Mouse (Mus musculus) CH12.LX (cell line): ENCODE data around the gene Bmf. TPM values are rescaled to one million over a fixed set of nuclear protein-coding genes. Genes with fewer than 3 reads are reported as not detected.
A peak's percentile ranks its signal among the peaks of the same experiment; 100 is the strongest.

ENCODE experiments used
- DNase-seq: peaks from one replicate; pipeline ENCODE4 v3.0.0-alpha.2; 2013; ENCODE audit errors: extremely low read depth
- H3K27ac ChIP-seq: 2 replicates; pipeline ENCODE4 v1.5.1; 2012; ENCODE audit warnings: low read depth, mild to moderate bottlenecking, control low read depth, moderate library complexity; ENCODE audit not compliant: insufficient read depth
- H3K27me3 ChIP-seq: replicated peaks from 2 replicates; pipeline ENCODE3; 2012; ENCODE audit warnings: inconsistent platforms
- H3K36me3 ChIP-seq, 2 experiments: replicated peaks in 1 of 2; 2 replicates each; pipeline versions ENCODE3 to v1.6.1; 2012; ENCODE audit warnings: inconsistent platforms in 1 of 2, low read length in 1 of 2, mild to moderate bottlenecking in 1 of 2, mixed read lengths in 1 of 2, moderate library complexity in 1 of 2; ENCODE audit not compliant: control insufficient read depth in 1 of 2, insufficient read depth in 1 of 2
- H3K4me1 ChIP-seq, 2 experiments: 2 replicates each; pipeline ENCODE4 v1.6.1; 2012; ENCODE audit warnings: inconsistent platforms in 1 of 2, moderate library complexity in 1 of 2; ENCODE audit not compliant: insufficient read depth in 2 of 2, control insufficient read depth in 1 of 2
- H3K4me2 ChIP-seq: 2 replicates; pipeline ENCODE4 v1.6.1; 2012; ENCODE audit warnings: low read depth, mild to moderate bottlenecking, control low read depth; ENCODE audit not compliant: poor library complexity, insufficient read depth, severe bottlenecking
- H3K4me3 ChIP-seq, 3 experiments: fragments of 150-350 bp in 1 of 3; sonication (generic) in 1 of 3; replicated peaks in 1 of 3; 2 replicates each; pipeline versions ENCODE3 to v1.5.1; 2011 to 2012; ENCODE audit warnings: low read depth in 2 of 3, low read length in 2 of 3, mild to moderate bottlenecking in 2 of 3, moderate library complexity in 2 of 3, control low read depth in 1 of 3, improper control_type of control experiment in 1 of 3, inconsistent platforms in 1 of 3, mixed read lengths in 1 of 3; ENCODE audit not compliant: poor library complexity in 1 of 3
- H3K79me2 ChIP-seq: replicated peaks from 2 replicates; pipeline ENCODE4 v1.6.1; 2012; ENCODE audit warnings: mild to moderate bottlenecking, moderate library complexity; ENCODE audit not compliant: control insufficient read depth, poor library complexity, insufficient read depth, severe bottlenecking; ENCODE audit errors: extremely low read depth
- H3K9ac ChIP-seq: 2 replicates; pipeline ENCODE4 v1.6.1; 2012; ENCODE audit warnings: low read depth, mild to moderate bottlenecking, control low read depth, moderate library complexity; ENCODE audit not compliant: insufficient read depth
- H3K9me3 ChIP-seq: replicated peaks from 2 replicates; pipeline ENCODE3; 2012; ENCODE audit warnings: low read length, inconsistent platforms, mixed read lengths
- BHLHE40 ChIP-seq: IDR thresholded peaks from 2 replicates; pipeline ENCODE4 v1.6.1; 2011; ENCODE audit warnings: mild to moderate bottlenecking, low read depth, low read length, improper control_type of control experiment
- CHD1 ChIP-seq: IDR thresholded peaks from 2 replicates; pipeline ENCODE4 v1.6.1; 2012; ENCODE audit warnings: low read depth, low read length, improper control_type of control experiment, inconsistent platforms
- CTCF ChIP-seq, 2 experiments: IDR thresholded peaks in 1 of 2; conservative IDR thresholded peaks in 1 of 2; 2 replicates each; pipeline ENCODE4 v1.5.1; 2011 to 2012; ENCODE audit warnings: low read depth in 2 of 2, low read length in 2 of 2, improper control_type of control experiment in 1 of 2, inconsistent platforms in 1 of 2, mild to moderate bottlenecking in 1 of 2, moderate library complexity in 1 of 2
- EP300 ChIP-seq: IDR thresholded peaks from 2 replicates; pipeline ENCODE4 v1.6.1; 2011; ENCODE audit warnings: low read length, improper control_type of control experiment
- IRF4 ChIP-seq: IDR thresholded peaks from 2 replicates; pipeline ENCODE4 v1.6.1; 2014; ENCODE audit warnings: low read depth, mild to moderate bottlenecking, inconsistent platforms, low read length, improper control_type of control experiment
- JUN ChIP-seq: IDR thresholded peaks from 2 replicates; pipeline ENCODE4 v1.6.1; 2011; ENCODE audit warnings: low read depth, mild to moderate bottlenecking, low read length, improper control_type of control experiment, moderate library complexity; ENCODE audit not compliant: insufficient read depth
- JUND ChIP-seq: conservative IDR thresholded peaks from 2 replicates; pipeline ENCODE4 v1.6.1; 2011; ENCODE audit warnings: low read depth, low read length, improper control_type of control experiment
- MAX ChIP-seq: IDR thresholded peaks from 2 replicates; pipeline ENCODE4 v1.6.1; 2011; ENCODE audit warnings: low read length, improper control_type of control experiment
- MAZ ChIP-seq: IDR thresholded peaks from 2 replicates; pipeline ENCODE4 v1.6.1; 2012; ENCODE audit warnings: low read depth, mild to moderate bottlenecking, inconsistent platforms, low read length, improper control_type of control experiment, moderate library complexity
- MEF2A ChIP-seq: IDR thresholded peaks from 2 replicates; pipeline ENCODE4 v1.6.1; 2014; ENCODE audit warnings: low read depth, mild to moderate bottlenecking, inconsistent platforms, low read length, improper control_type of control experiment, borderline replicate concordance
- MYC ChIP-seq: IDR thresholded peaks from 2 replicates; pipeline ENCODE4 v1.6.1; 2011; ENCODE audit warnings: low read depth, mild to moderate bottlenecking, improper control_type of control experiment, low read length
- NRF1 ChIP-seq: IDR thresholded peaks from 2 replicates; pipeline ENCODE4 v1.6.1; 2014; ENCODE audit warnings: low read depth, mild to moderate bottlenecking, inconsistent platforms, low read length, improper control_type of control experiment, moderate library complexity
- POLR2A ChIP-seq: IDR thresholded peaks from 2 replicates; pipeline ENCODE4 v1.6.1; 2011; ENCODE audit warnings: low read depth, mild to moderate bottlenecking, improper control_type of control experiment, low read length
- RAD21 ChIP-seq: IDR thresholded peaks from 2 replicates; pipeline ENCODE4 v1.6.1; 2011; ENCODE audit warnings: low read depth, mild to moderate bottlenecking, low read length, improper control_type of control experiment, moderate library complexity
- RCOR1 ChIP-seq: conservative IDR thresholded peaks from 2 replicates; pipeline ENCODE4 v1.6.1; 2012; ENCODE audit warnings: low read depth, mild to moderate bottlenecking, inconsistent platforms, low read length, improper control_type of control experiment
- SIN3A ChIP-seq: IDR thresholded peaks from 2 replicates; pipeline ENCODE4 v1.6.1; 2012; ENCODE audit warnings: low read length, improper control_type of control experiment, inconsistent platforms
- SMC3 ChIP-seq: IDR thresholded peaks from 2 replicates; pipeline ENCODE4 v1.6.1; 2011; ENCODE audit warnings: low read depth, low read length, improper control_type of control experiment
- TBP ChIP-seq: conservative IDR thresholded peaks from 2 replicates; pipeline ENCODE4 v1.6.1; 2011; ENCODE audit warnings: low read depth, low read length, improper control_type of control experiment
- TCF12 ChIP-seq: IDR thresholded peaks from 2 replicates; pipeline ENCODE4 v1.6.1; 2014; ENCODE audit warnings: low read depth, mild to moderate bottlenecking, inconsistent platforms, low read length, improper control_type of control experiment
- UBTF ChIP-seq: IDR thresholded peaks from 2 replicates; pipeline ENCODE4 v1.6.1; 2012; ENCODE audit warnings: low read depth, mild to moderate bottlenecking, inconsistent platforms, low read length, improper control_type of control experiment, moderate library complexity
- USF2 ChIP-seq: conservative IDR thresholded peaks from 2 replicates; pipeline ENCODE4 v1.6.1; 2011; ENCODE audit warnings: low read depth, low read length, improper control_type of control experiment
- ZMIZ1 ChIP-seq: IDR thresholded peaks from 2 replicates; pipeline ENCODE4 v1.6.1; 2012; ENCODE audit warnings: low read depth, mild to moderate bottlenecking, inconsistent platforms, low read length, improper control_type of control experiment
- dilution Hi-C: fragments of 300-500 bp; cut with MboI; formaldehyde crosslinking; loops from 2 replicates; pipeline ENCODE4 v1.14.3; 2020; ENCODE audit warnings: low sequenced_read_pairs; ENCODE audit not compliant: extremely low pct_unique_long_range_greater_than_20kb, extremely low pct_ligation_motif_present
- in situ Hi-C: fragments of 300-500 bp; cut with MboI; formaldehyde crosslinking; loops from 3 replicates; pipeline ENCODE4 v1.14.3; 2019; ENCODE audit warnings: low sequenced_read_pairs, low pct_ligation_motif_present, low pct_unique_long_range_greater_than_20kb, mixed read lengths
- polyA plus RNA-seq: library from polyadenylated mRNA; unstranded; fragments of >175 nt; gene quantifications from 2 replicates; pipeline ENCODE4 v1.2.1, GENCODE M21; 2012; ENCODE audit warnings: low read depth; ENCODE audit not compliant: insufficient read length
- total RNA-seq, 2 experiments: library from RNA; depleted of rRNA; stranded (reverse); fragments of 300-350 nt in 1 of 2; fragments of >200 nt in 1 of 2; gene quantifications; 2 replicates each; pipeline ENCODE4 v1.2.3; 2012 to 2014

Gene Bmf
- total and polyA plus RNA-seq, 3 experiments, result 1.4 to 5.6 (median 2.6) TPM

- Histone ChIP-seq H3K4me1 (peaks cover 26 to 55% of the 10 kb centered on the region in 2 experiments), H3K4me2 (peak overlapping the region; percentile 39), H3K9ac (no peak overlapping the region), H3K27me3 (no peaks in the 10 kb centered on the region), H3K79me2 (no peaks in the 10 kb centered on the region), H3K4me3 (no peak overlapping the region), H3K27ac (peak overlapping the region; percentile 53), H3K9me3 (peaks cover 11% of the 10 kb centered on the region), H3K36me3 (no peaks in the 10 kb centered on the region)
- in situ Hi-C loops, result loop anchor here (25.0 kb wide), 2 partner anchors 247 to 397 kb away; partner anchors contain the start of genes Inafm2 and Plcb2
- dilution Hi-C loops, result no loop called here
- peak; percentile 68; the same call in 1 of the 2 replicates for TF ChIP-seq RCOR1
- peak; percentile 62 for TF ChIP-seq TCF12
- peak; percentile 61 for TF ChIP-seq MAX
- TF ChIP-seq JUND, result peak; percentile 35; the same call in 1 of the 2 replicates
- peak; percentile 67 for TF ChIP-seq MYC
- TF ChIP-seq USF2, result no peak
- peak; percentile 82 for TF ChIP-seq EP300
- TF ChIP-seq IRF4, result peak; percentile 91
- TF ChIP-seq BHLHE40, result peak; percentile 85
- 0 out of 2 replicates have a peak, but pooled peaks have one; percentile 31 for TF ChIP-seq TBP
- 0 out of 2 replicates have a peak, but pooled peaks have one; percentile 39 for TF ChIP-seq MEF2A
- TF ChIP-seq MAZ, result no peak
- TF ChIP-seq POLR2A, result 0 out of 2 replicates have a peak, but pooled peaks have one; percentile 3
- TF ChIP-seq UBTF, result no peak
- DNase-seq, result peak; percentile 61
Observed at GRCm38 (mm10) chr2:118490241-118491091, 59.0 kb downstream of the Bmf start.

GRCm38 (mm10) chr2:118487806-118488205 lies 61.7 kb downstream of the Bmf start:
- peak; percentile 39 for DNase-seq
- in situ Hi-C loops, result loop anchor here (5.0 to 25.0 kb wide), 4 partner anchors 54 to 399 kb away; partner anchors contain the start of genes Inafm2 and Plcb2

More at GRCm38 (mm10) chr2:118487806-118488205, 61.7 kb downstream of the Bmf start:
- no peak overlapping the region for H3K4me3 ChIP-seq
- dilution Hi-C loops, result no loop called here
- no peaks in the 10 kb centered on the region for H3K79me2 ChIP-seq
- H3K9me3 ChIP-seq, result peaks cover 11% of the 10 kb centered on the region
- no peak for TF ChIP-seq JUN
- TF ChIP-seq CTCF (conservative IDR thresholded peaks at IDR 0.05 in 1 of 2, IDR thresholded peaks at IDR 0.05 in 1 of 2; ENCODE audit: low read depth in 2 of 2, low read length in 2 of 2), result peak; percentile 33 to 58
- no peak for TF ChIP-seq MAZ
- TF ChIP-seq TBP, result no peak
- TF ChIP-seq CHD1, result no peak
- TF ChIP-seq RAD21, result peak; percentile 63
- no peak for TF ChIP-seq NRF1
- TF ChIP-seq SIN3A, result no peak
- peak; percentile 61 for TF ChIP-seq SMC3
- no peak for TF ChIP-seq ZMIZ1
- peaks cover 20 to 46% of the 10 kb centered on the region in 2 experiments for H3K4me1 ChIP-seq
- H3K4me2 ChIP-seq, result no peak overlapping the region
- H3K9ac ChIP-seq, result no peak overlapping the region
- H3K36me3 ChIP-seq, result no peaks in the 10 kb centered on the region
- H3K27me3 ChIP-seq, result no peaks in the 10 kb centered on the region
- no peak overlapping the region for H3K27ac ChIP-seq
